Mouse (Mus musculus): ENCODE results near the gene Clstn1. TPM values are rescaled to one million over a fixed set of nuclear protein-coding genes. Genes with fewer than 3 reads are reported as not detected.

Clstn1 gene
- polyA plus RNA-seq, 1 experiment from 2014 or later, result 13.8 TPM

Other genes starting within 250 kb of the Clstn1 start
- gene Ube4b, start 159.7 kb upstream of the Clstn1 start, polyA plus RNA-seq (2018), result 39.6 to 66.9 TPM (median 45.8 TPM) in 3 replicates
- gene Rbp7, start 131.5 kb upstream of the Clstn1 start, polyA plus RNA-seq (2018), result not detected in 3 replicates
- gene Tmem274, start 109.1 kb upstream of the Clstn1 start, polyA plus RNA-seq (2018), result not detected in 3 replicates
- gene Nmnat1, start 101.3 kb upstream of the Clstn1 start, polyA plus RNA-seq (2018), result 7.8 to 9.7 TPM (median 8.5 TPM) in 3 replicates
- gene Lzic, start 101.2 kb upstream of the Clstn1 start, polyA plus RNA-seq (2018), result 14.7 to 24.7 TPM (median 16.3 TPM) in 3 replicates
- gene Ctnnbip1, start 68.2 kb upstream of the Clstn1 start, polyA plus RNA-seq (2018), result 5.3 to 13.7 TPM (median 7.0 TPM) in 3 replicates
- gene Pik3cd, start 116.1 kb downstream of the Clstn1 start, polyA plus RNA-seq (2018), result 29.6 to 68.1 TPM (median 37.0 TPM) in 3 replicates
- 2.6 to 9.5 TPM (median 3.0 TPM) in 3 replicates for gene Tmem201, start 151.6 kb downstream of the Clstn1 start, polyA plus RNA-seq (2018)
- 1.5 to 5.8 TPM (median 4.0 TPM) in 3 replicates for gene Slc25a33, start 187.8 kb downstream of the Clstn1 start, polyA plus RNA-seq (2018)

Measured in macrophage (primary cell).